Mouse (Mus musculus) forebrain, embryonic 16.5 days (tissue): Measurements from ENCODE around the gene Armc9. TPM values are rescaled to one million over a fixed set of nuclear protein-coding genes. Genes with fewer than 3 reads are reported as not detected.

Source experiments
- ATAC-seq: fragments of 200-750 bp; cut with Nextera tagmentation; 2 replicates; pipeline ENCODE4 v1.8.0; 2017; ENCODE audit warnings: mild to moderate bottlenecking, moderate library complexity
- H3K27ac ChIP-seq: fragments of 300-500 bp; sonication (generic); 2 replicates; pipeline ENCODE4 v1.5.1; 2014; ENCODE audit warnings: low read length, control low read depth
- H3K27me3 ChIP-seq: fragments of 300-500 bp; sonication (generic); replicated peaks from 2 replicates; pipeline ENCODE4 v1.6.1; 2014; ENCODE audit warnings: low read length; ENCODE audit not compliant: control insufficient read depth, insufficient read depth
- H3K36me3 ChIP-seq: fragments of 300-500 bp; sonication (generic); 2 replicates; pipeline ENCODE4 v1.6.1; 2014; ENCODE audit not compliant: control insufficient read depth, insufficient read depth
- H3K4me1 ChIP-seq: fragments of 300-500 bp; sonication (generic); replicated peaks from 2 replicates; pipeline ENCODE4 v1.6.1; 2014; ENCODE audit warnings: low read length; ENCODE audit not compliant: control insufficient read depth, insufficient read depth
- H3K4me2 ChIP-seq: fragments of 300-500 bp; sonication (generic); 2 replicates; pipeline ENCODE4 v1.6.1; 2014; ENCODE audit warnings: mild to moderate bottlenecking, low read length, control low read depth
- H3K4me3 ChIP-seq: fragments of 300-500 bp; sonication (generic); replicated peaks from 2 replicates; pipeline ENCODE4 v1.5.1; 2014; ENCODE audit warnings: mild to moderate bottlenecking, low read length, control low read depth
- H3K9ac ChIP-seq: fragments of 300-500 bp; sonication (generic); replicated peaks from 2 replicates; pipeline ENCODE4 v1.6.1; 2014; ENCODE audit warnings: low read depth, low read length, control low read depth
- H3K9me3 ChIP-seq: fragments of 300-500 bp; sonication (generic); 2 replicates; pipeline ENCODE4 v1.6.1; 2016; ENCODE audit warnings: low read length; ENCODE audit not compliant: control insufficient read depth
- WGBS: fragments of 180-500 bp; shearing (Covaris S2); extraction: QIAGEN DNeasy Blood & Tissue Kit; methylation state at CpG from one replicate; pipeline ENCODE4 v1.1.7; 2014; 5-methylcytosine and 5-hydroxymethylcytosine counted together
- polyA plus RNA-seq: library from polyadenylated mRNA; unstranded; fragments of >200 nt; fragmentation: Nextera tagmentation; extraction: Ambion mirVana; gene quantifications from 2 replicates; pipeline ENCODE4 v1.2.1, GENCODE M21; 2015

Gene Armc9
- polyA plus RNA-seq, 1 experiment from 2014 or later: 36.5 TPM

- WGBS: 34% methylated on average over 4 of the region's 4 CpGs
- Histone ChIP-seq H3K27me3 (peaks cover 14% of the 10 kb centered on the region), H3K36me3 (no peaks in the 10 kb centered on the region), H3K4me1 (peaks cover 9% of the 10 kb centered on the region), H3K4me2 (no peak overlapping the region), H3K4me3 (no peak overlapping the region), H3K9ac (no peak overlapping the region), H3K9me3 (no peaks in the 10 kb centered on the region), H3K27ac (no peak overlapping the region)
- ATAC-seq: no peak
These were observed 153.5 kb downstream of the Armc9 start for GRCm38 (mm10) chr1:86307871-86308641.

GRCm38 (mm10) chr1:86309270-86309833 lies 154.8 kb downstream of the Armc9 start:
- Histone ChIP-seq H3K4me1 (peaks cover 7% of the 10 kb centered on the region; the same call in 1 of the 2 replicates), H3K27me3 (peaks cover 9% of the 10 kb centered on the region), H3K9me3 (no peaks in the 10 kb centered on the region), H3K27ac (no peak overlapping the region), H3K4me2 (no peak overlapping the region), H3K4me3 (no peak overlapping the region), H3K36me3 (no peaks in the 10 kb centered on the region), H3K9ac (no peak overlapping the region)
- no peak for ATAC-seq
- WGBS: 95% methylated on average over 7 of the region's 7 CpGs

DNA sequence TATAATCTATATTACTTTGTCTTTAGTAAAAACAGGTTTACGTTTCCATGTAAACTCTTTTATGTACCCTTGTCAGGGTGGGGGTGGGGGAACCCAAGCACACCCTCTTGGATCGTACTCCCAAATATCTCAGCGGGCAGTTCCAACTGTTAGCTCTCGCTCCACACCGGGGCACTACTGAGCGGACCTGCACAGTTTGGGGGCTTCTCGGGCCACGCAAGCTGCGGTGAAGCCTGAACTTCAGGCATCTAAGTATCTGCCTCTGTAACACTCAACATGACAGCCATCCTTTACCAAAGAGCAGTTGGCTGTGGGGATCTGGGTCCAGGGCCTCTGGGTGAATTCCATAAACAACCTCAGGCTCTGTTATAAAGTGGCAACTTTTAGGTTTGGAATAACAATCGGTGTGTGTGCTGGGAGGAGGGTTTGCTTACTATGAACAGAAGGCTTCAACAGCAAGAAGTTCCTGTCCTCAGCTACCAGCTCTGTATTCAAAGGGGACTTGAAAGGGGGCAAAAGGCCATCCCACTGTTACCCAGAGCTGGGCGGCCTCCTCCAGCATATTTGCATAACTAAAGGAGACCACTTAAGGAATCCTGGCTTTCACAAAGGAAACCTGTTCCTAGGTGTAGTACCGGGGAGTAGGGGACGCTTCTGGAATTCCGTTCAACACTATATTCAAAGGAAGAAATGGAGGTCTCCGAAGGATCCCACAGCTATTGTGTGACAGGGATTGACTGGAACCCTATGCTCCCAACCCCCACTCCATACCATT lies 156.1 kb downstream of the Armc9 start:
- Histone ChIP-seq H3K27me3 (no peaks in the 10 kb centered on the region), H3K9ac (no peak overlapping the region), H3K4me2 (no peak overlapping the region), H3K27ac (no peak overlapping the region), H3K9me3 (no peaks in the 10 kb centered on the region), H3K4me1 (peaks cover 7% of the 10 kb centered on the region; the same call in 1 of the 2 replicates), H3K4me3 (no peak overlapping the region), H3K36me3 (no peaks in the 10 kb centered on the region)
- 18% methylated on average over 15 of the region's 15 CpGs for WGBS
- ATAC-seq: no peak

- Histone ChIP-seq H3K27ac (no peak overlapping the region), H3K4me2 (no peak overlapping the region), H3K27me3 (no peaks in the 10 kb centered on the region), H3K9me3 (no peaks in the 10 kb centered on the region), H3K4me1 (peaks cover 7% of the 10 kb centered on the region; the same call in 1 of the 2 replicates), H3K36me3 (no peaks in the 10 kb centered on the region), H3K9ac (no peak overlapping the region), H3K4me3 (no peak overlapping the region)
- WGBS: 36% methylated on average over 10 of the region's 10 CpGs
- ATAC-seq: no peak
These were observed 157.0 kb downstream of the Armc9 start for GRCm38 (mm10) chr1:86311467-86312005.

DNA sequence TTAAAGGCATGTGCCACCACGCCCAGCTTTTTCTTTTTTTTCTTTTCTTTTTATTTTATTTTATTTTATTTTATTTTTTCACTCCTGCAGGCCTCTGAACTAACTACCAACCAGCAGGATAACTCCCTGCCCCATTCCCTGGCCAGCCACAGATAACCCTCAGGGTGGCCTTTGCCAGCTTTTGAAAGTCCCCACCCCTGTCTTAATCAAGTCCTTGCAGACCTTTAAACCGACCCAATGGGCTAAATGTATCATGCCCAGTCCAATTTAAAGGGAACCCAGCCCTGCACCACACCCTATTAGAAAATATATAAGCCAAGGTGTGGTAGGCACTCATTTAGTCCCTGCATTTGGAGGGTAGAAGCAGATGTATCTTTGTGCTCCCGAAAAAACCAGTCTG lies 157.7 kb downstream of the Armc9 start:
- H3K4me2 ChIP-seq: no peak overlapping the region
- ATAC-seq: no peak
- no peak overlapping the region for H3K4me3 ChIP-seq
- H3K9ac ChIP-seq: no peak overlapping the region
- H3K27ac ChIP-seq: no peak overlapping the region
- H3K36me3 ChIP-seq: no peaks in the 10 kb centered on the region
- H3K27me3 ChIP-seq: no peaks in the 10 kb centered on the region
- no peaks in the 10 kb centered on the region for H3K9me3 ChIP-seq
- peaks cover 7% of the 10 kb centered on the region; the same call in 1 of the 2 replicates for H3K4me1 ChIP-seq
- 81% methylated on average over 3 of the region's 3 CpGs for WGBS

DNA sequence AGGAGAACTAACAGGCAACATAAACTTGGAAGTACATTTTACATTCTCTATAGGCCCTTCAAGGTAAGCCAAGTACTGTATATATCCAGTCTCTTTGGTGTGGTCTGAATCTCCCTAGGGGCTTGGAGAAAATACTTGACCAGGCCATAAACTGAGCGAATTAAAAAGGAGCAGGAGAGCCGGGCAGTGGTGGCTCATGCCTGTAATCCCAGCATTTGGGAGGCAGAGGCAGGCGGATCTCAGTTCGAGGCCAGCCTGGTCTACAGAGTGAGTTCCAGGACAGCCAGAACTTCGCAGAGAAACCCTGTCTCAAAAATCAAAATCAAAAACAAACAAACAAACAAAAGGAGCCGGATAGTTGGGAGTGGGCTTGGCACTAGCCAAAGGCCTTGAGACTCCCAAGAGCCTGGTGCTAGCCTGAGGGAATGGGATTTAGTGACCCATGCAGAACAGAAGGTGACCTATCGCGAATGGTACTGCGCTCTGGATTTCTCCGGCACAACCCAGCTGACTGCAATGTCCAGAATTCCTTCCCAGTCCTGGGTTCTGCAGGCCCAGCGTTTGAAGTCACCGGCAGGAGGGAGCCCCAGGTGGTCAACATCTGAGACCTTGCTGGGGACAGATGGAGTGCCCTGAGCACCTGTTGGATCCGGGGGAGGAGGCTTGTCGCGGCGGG lies 158.7 kb downstream of the Armc9 start:
- ATAC-seq: no peak
- no peaks in the 10 kb centered on the region for H3K27me3 ChIP-seq
- no peak overlapping the region for H3K4me3 ChIP-seq
- H3K27ac ChIP-seq: no peak overlapping the region
- no peak overlapping the region for H3K9ac ChIP-seq
- no peaks in the 10 kb centered on the region for H3K9me3 ChIP-seq
- H3K4me1 ChIP-seq: peaks cover 7% of the 10 kb centered on the region; the same call in 1 of the 2 replicates
- H3K36me3 ChIP-seq: no peaks in the 10 kb centered on the region
- no peak overlapping the region for H3K4me2 ChIP-seq
- 47% methylated on average over 16 of the region's 16 CpGs for WGBS

DNA sequence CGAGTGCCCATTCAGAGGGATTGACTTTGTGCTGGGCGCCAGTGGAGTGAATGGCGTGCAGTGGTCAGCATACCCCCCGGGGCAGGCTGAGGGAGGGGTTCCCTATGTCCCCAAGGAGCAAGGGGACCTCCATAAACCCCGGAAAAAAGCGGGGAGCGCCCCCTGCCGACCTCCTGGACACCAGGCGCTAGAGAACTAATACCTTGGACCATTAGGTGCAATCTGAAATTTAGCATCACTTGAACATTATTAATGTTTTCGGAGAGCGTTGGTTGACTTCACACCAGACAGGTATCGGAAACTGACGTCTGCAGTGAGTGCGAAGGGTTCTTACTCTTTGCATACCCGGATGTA lies 159.2 kb downstream of the Armc9 start:
- H3K9ac ChIP-seq: no peak overlapping the region
- 22% methylated on average over 15 of the region's 15 CpGs for WGBS

GRCm38 (mm10) chr1:86320822-86321413 lies 166.3 kb downstream of the Armc9 start:
- H3K4me2 ChIP-seq: no peak overlapping the region
- H3K36me3 ChIP-seq: no peaks in the 10 kb centered on the region
- H3K27me3 ChIP-seq: no peaks in the 10 kb centered on the region
- 86% methylated on average over 6 of the region's 8 CpGs for WGBS
- no peaks in the 10 kb centered on the region for H3K9me3 ChIP-seq
- H3K4me3 ChIP-seq: no peak overlapping the region
- H3K4me1 ChIP-seq: no peaks in the 10 kb centered on the region
- no peak overlapping the region for H3K27ac ChIP-seq
- no peak overlapping the region for H3K9ac ChIP-seq
- ATAC-seq: no peak

More for the DNA sequence above, 159.2 kb downstream of the Armc9 start:
- no peaks in the 10 kb centered on the region for H3K9me3 ChIP-seq
- no peak overlapping the region for H3K27ac ChIP-seq
- no peaks in the 10 kb centered on the region for H3K36me3 ChIP-seq
- H3K27me3 ChIP-seq: no peaks in the 10 kb centered on the region
- no peak overlapping the region for H3K4me2 ChIP-seq
- peaks cover 7% of the 10 kb centered on the region; the same call in 1 of the 2 replicates for H3K4me1 ChIP-seq
- ATAC-seq: no peak
- no peak overlapping the region for H3K4me3 ChIP-seq
